Mouse (Mus musculus): ENCODE measurements around the gene Zfp12. TPM values are rescaled to one million over a fixed set of nuclear protein-coding genes. Genes with fewer than 3 reads are reported as not detected.

Zfp12 gene
- total RNA-seq, 1 experiment = 8.6 TPM

DNA sequence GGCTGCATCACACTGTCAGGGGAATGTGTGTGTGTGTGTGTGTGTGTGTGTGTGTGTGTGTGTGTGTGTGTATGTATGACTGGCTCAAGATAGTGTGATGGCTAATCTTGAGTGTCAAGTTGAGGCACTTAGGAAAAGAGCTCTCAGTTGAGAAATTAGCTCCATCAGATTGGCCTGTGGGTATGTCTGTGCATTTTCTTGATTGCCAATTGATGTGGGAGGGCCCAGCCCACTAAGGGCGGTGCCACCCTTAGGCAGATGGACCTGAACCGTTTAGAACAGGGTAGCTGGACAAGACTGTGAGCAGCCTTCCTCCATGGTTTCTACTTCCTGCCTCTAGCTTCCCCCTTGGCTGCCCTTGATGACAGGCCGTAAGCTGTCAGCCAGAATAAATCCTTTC lies 37.1 kb downstream of the Zfp12 start:
- in situ Hi-C loops (cut with MboI; ENCODE audit: low sequenced_read_pairs in 2 of 2, unreplicated experiment in 2 of 2) = no loop called here
- TF ChIP-seq ZNF384 (IDR thresholded peaks at IDR 0.05; ENCODE audit: low read depth, low read length) (no peak), HCFC1 (IDR thresholded peaks at IDR 0.05; ENCODE audit: borderline replicate concordance, insufficient read depth, low read length) (no peak), MAFK (IDR thresholded peaks at IDR 0.05; ENCODE audit: insufficient read depth, low read depth, low read length) (no peak), CHD2 (IDR thresholded peaks at IDR 0.05; ENCODE audit: low read depth, low read length) (no peak), ZC3H11A (IDR thresholded peaks at IDR 0.05; ENCODE audit: borderline replicate concordance, low read depth, low read length) (no peak)

DNA sequence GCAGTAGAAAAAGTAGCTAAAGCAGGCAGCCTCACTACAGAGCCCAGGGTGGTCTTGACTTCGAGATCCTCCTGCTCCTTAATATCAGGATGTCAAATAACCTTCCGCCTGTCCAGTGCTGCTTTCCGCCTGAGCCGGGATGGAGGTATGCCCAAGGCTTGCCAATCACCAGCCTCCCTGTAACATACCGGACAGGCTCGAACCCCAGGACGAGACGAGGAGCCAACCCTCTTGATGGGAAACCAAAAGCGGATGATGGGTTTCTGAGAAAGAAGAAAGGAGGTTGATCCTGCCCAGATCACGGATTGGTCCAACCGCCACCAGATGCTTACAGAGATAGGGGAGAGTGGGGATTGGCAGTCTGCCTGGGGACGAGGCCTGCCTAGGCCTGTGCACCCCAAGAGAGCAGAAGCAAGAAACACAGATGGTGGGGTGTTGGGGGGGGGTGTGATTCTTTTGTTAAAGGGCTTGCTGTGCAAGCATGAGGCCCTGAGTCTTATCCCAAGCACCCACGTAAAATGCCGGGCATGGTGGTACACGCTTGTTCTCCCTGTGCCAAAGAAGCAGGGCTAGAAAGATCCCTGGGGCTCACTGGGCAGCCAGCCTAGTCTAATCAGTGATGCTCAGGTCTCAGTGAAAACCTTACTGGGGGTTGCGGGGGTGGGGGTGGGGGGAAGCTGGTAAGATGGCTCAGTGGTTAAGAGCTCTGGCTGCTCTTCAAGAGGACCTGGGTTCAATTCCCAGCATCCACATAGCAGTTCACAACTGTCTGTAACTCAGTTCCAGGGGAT lies 37.8 kb downstream of the Zfp12 start:
- in situ Hi-C loops (cut with MboI; ENCODE audit: low sequenced_read_pairs in 2 of 2, unreplicated experiment in 2 of 2) = no loop called here
- no peak for TF ChIP-seq ZNF384 (IDR thresholded peaks at IDR 0.05; ENCODE audit: low read depth, low read length)
- TF ChIP-seq MAFK (IDR thresholded peaks at IDR 0.05; ENCODE audit: insufficient read depth, low read depth, low read length) = no peak
- TF ChIP-seq ZC3H11A (IDR thresholded peaks at IDR 0.05; ENCODE audit: borderline replicate concordance, low read depth, low read length) = no peak
- no peak for TF ChIP-seq HCFC1 (IDR thresholded peaks at IDR 0.05; ENCODE audit: borderline replicate concordance, insufficient read depth, low read length)
- TF ChIP-seq CHD2 (IDR thresholded peaks at IDR 0.05; ENCODE audit: low read depth, low read length) = no peak
- Histone ChIP-seq H3K9ac (ENCODE audit: insufficient read depth, low read depth, low read length, poor library complexity, severe bottlenecking) (no peak overlapping the region), H3K4me3 (ENCODE audit: insufficient read depth in 1 of 2, low read depth in 1 of 2, low read length in 2 of 2, poor library complexity in 1 of 2, severe bottlenecking in 1 of 2) (no peak overlapping the region), H3K4me1 (ENCODE audit: control insufficient read depth in 2 of 2, insufficient read depth in 2 of 2, low read length in 2 of 2, poor library complexity in 1 of 2) (peaks cover 0 to 9% of the 10 kb centered on the region in 2 experiments; a peak in 1 of 4 replicates), H3K9me3 (ENCODE audit: control insufficient read depth, insufficient read depth, low read depth, low read length) (no peaks in the 10 kb centered on the region), H3K27ac (ENCODE audit: insufficient read depth, low read depth, low read length, poor library complexity, severe bottlenecking) (no peak overlapping the region), H3K36me3 (ENCODE audit: control insufficient read depth, insufficient read depth, low read length, poor library complexity, severe bottlenecking) (no peaks in the 10 kb centered on the region)
- DNase-seq (ENCODE audit: low read depth, low spot score) = no peak

More for the DNA sequence above, 37.1 kb downstream of the Zfp12 start:
- peaks cover 0 to 9% of the 10 kb centered on the region in 2 experiments; a peak in 1 of 4 replicates for H3K4me1 ChIP-seq (ENCODE audit: control insufficient read depth in 2 of 2, insufficient read depth in 2 of 2, low read length in 2 of 2, poor library complexity in 1 of 2)
- H3K36me3 ChIP-seq (ENCODE audit: control insufficient read depth, insufficient read depth, low read length, poor library complexity, severe bottlenecking) = no peaks in the 10 kb centered on the region
- no peak overlapping the region for H3K4me3 ChIP-seq (ENCODE audit: insufficient read depth in 1 of 2, low read depth in 1 of 2, low read length in 2 of 2, poor library complexity in 1 of 2, severe bottlenecking in 1 of 2)
- H3K9ac ChIP-seq (ENCODE audit: insufficient read depth, low read depth, low read length, poor library complexity, severe bottlenecking) = no peak overlapping the region
- DNase-seq (ENCODE audit: low read depth, low spot score) = no peak
- no peaks in the 10 kb centered on the region for H3K9me3 ChIP-seq (ENCODE audit: control insufficient read depth, insufficient read depth, low read depth, low read length)
- H3K27ac ChIP-seq (ENCODE audit: insufficient read depth, low read depth, low read length, poor library complexity, severe bottlenecking) = no peak overlapping the region

DNA sequence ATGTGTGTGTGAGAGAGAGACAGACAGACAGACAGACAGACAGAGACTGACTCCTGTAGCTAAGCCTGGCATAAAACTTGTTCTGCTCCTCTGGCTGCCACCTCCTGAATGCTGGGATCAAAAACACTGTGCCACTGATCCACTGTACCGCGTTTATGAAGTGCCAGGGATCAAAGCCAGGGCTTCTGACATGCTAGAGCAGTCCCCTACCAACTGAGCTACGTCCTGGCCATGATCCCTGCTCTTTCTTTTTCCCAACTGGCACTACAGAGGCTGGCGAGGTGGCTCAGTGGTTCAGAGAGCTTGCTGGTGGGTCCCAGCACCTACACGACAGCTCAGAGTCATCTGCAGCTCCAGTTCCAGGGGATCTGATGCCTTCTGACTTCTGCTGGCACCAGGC lies 40.8 kb downstream of the Zfp12 start:
- Histone ChIP-seq H3K4me1 (ENCODE audit: control insufficient read depth in 2 of 2, insufficient read depth in 2 of 2, low read length in 2 of 2, poor library complexity in 1 of 2) (no peaks in the 10 kb centered on the region; a peak in 1 of 4 replicates), H3K36me3 (ENCODE audit: control insufficient read depth, insufficient read depth, low read length, poor library complexity, severe bottlenecking) (no peaks in the 10 kb centered on the region), H3K9ac (ENCODE audit: insufficient read depth, low read depth, low read length, poor library complexity, severe bottlenecking) (no peak overlapping the region), H3K27ac (ENCODE audit: insufficient read depth, low read depth, low read length, poor library complexity, severe bottlenecking) (no peak overlapping the region), H3K9me3 (ENCODE audit: control insufficient read depth, insufficient read depth, low read depth, low read length) (no peaks in the 10 kb centered on the region), H3K4me3 (ENCODE audit: insufficient read depth in 1 of 2, low read depth in 1 of 2, low read length in 2 of 2, poor library complexity in 1 of 2, severe bottlenecking in 1 of 2) (no peak overlapping the region)
- in situ Hi-C loops (cut with MboI; ENCODE audit: low sequenced_read_pairs in 2 of 2, unreplicated experiment in 2 of 2) = no loop called here
- TF ChIP-seq CHD2 (IDR thresholded peaks at IDR 0.05; ENCODE audit: low read depth, low read length) (no peak), ZC3H11A (IDR thresholded peaks at IDR 0.05; ENCODE audit: borderline replicate concordance, low read depth, low read length) (no peak), MAFK (IDR thresholded peaks at IDR 0.05; ENCODE audit: insufficient read depth, low read depth, low read length) (no peak), HCFC1 (IDR thresholded peaks at IDR 0.05; ENCODE audit: borderline replicate concordance, insufficient read depth, low read length) (no peak), ZNF384 (IDR thresholded peaks at IDR 0.05; ENCODE audit: low read depth, low read length) (no peak)
- DNase-seq (ENCODE audit: low read depth, low spot score) = no peak

DNA sequence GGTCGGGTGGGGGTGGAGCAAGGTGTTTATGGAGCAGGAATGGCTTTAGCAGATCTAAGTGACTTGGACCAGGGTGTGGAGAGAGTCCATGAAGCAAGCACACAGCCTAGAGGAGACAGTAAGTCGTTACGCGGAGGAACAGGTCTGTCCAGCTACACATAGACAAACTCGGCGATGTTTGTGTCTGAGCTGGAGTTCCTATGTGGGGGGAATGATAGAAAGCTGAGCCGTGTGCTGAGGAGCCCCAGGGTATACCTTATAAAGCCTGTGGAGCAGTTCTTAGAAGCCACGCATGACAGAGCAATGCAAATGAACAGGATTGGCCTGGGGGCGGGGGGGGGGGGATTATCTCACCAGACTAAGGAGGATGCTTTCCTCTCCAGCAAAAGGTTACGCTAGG lies 44.3 kb downstream of the Zfp12 start:
- H3K27ac ChIP-seq (ENCODE audit: insufficient read depth, low read depth, low read length, poor library complexity, severe bottlenecking) = no peak overlapping the region
- no peak for DNase-seq (ENCODE audit: low read depth, low spot score)
- TF ChIP-seq ZC3H11A (IDR thresholded peaks at IDR 0.05; ENCODE audit: borderline replicate concordance, low read depth, low read length) (no peak), HCFC1 (IDR thresholded peaks at IDR 0.05; ENCODE audit: borderline replicate concordance, insufficient read depth, low read length) (no peak)
- H3K9me3 ChIP-seq (ENCODE audit: control insufficient read depth, insufficient read depth, low read depth, low read length) = no peaks in the 10 kb centered on the region
- no peaks in the 10 kb centered on the region for H3K36me3 ChIP-seq (ENCODE audit: control insufficient read depth, insufficient read depth, low read length, poor library complexity, severe bottlenecking)
- H3K4me3 ChIP-seq (ENCODE audit: insufficient read depth in 1 of 2, low read depth in 1 of 2, low read length in 2 of 2, poor library complexity in 1 of 2, severe bottlenecking in 1 of 2) = no peak overlapping the region
- H3K9ac ChIP-seq (ENCODE audit: insufficient read depth, low read depth, low read length, poor library complexity, severe bottlenecking) = no peak overlapping the region
- no peaks in the 10 kb centered on the region; a peak in 1 of 4 replicates for H3K4me1 ChIP-seq (ENCODE audit: control insufficient read depth in 2 of 2, insufficient read depth in 2 of 2, low read length in 2 of 2, poor library complexity in 1 of 2)
- in situ Hi-C loops (cut with MboI; ENCODE audit: low sequenced_read_pairs in 2 of 2, unreplicated experiment in 2 of 2) = no loop called here

All from ES-E14 (cell line).